Mouse (Mus musculus): ENCODE results near the gene Ctrb1. TPM values are rescaled to one million over a fixed set of nuclear protein-coding genes. Genes with fewer than 3 reads are reported as not detected.

The Ctrb1 gene
- polyA plus RNA-seq, 1 experiment, result 85.4 TPM

- H3K4me3 ChIP-seq, result no peak overlapping the region
- H3K4me2 ChIP-seq (ENCODE audit: low read depth), result peak overlapping the region; percentile 75
- peaks cover 27% of the 10 kb centered on the region for H3K36me3 ChIP-seq (ENCODE audit: control insufficient read depth, insufficient read depth)
- H3ac ChIP-seq (ENCODE audit: control insufficient read depth, insufficient read length), result peak overlapping the region; percentile 13
- no peak for TF ChIP-seq REST (IDR thresholded peaks at IDR 0.05; ENCODE audit: insufficient read depth, insufficient read length)
- peak in 2 of 3 experiments; percentile 32 to 84 for TF ChIP-seq MYOG (IDR thresholded peaks at IDR 0.05; ENCODE audit: control insufficient read depth in 1 of 3, insufficient read depth in 1 of 3, insufficient read length in 2 of 3, low read depth in 2 of 3)
- no peak for TF ChIP-seq SRF (IDR thresholded peaks at IDR 0.05; ENCODE audit: control insufficient read depth, insufficient read length, low read depth)
- no peak for TF ChIP-seq USF1 (IDR thresholded peaks at IDR 0.05; ENCODE audit: low read depth)
- peak; percentile 62 for TF ChIP-seq POLR2AphosphoS2 (IDR thresholded peaks at IDR 0.05; ENCODE audit: insufficient read length, low read depth)
- no peak for TF ChIP-seq TCF3 (IDR thresholded peaks at IDR 0.05; ENCODE audit: insufficient read length, low read depth)
- no peak for TF ChIP-seq MAX (IDR thresholded peaks at IDR 0.05; ENCODE audit: low read depth)
- no peak for TF ChIP-seq CEBPB (IDR thresholded peaks at IDR 0.05; ENCODE audit: insufficient read depth, poor library complexity, severe bottlenecking)
- TF ChIP-seq MYOD1 (IDR thresholded peaks at IDR 0.05; ENCODE audit: control insufficient read depth in 1 of 3, insufficient read length in 2 of 3, low read depth in 2 of 3), result peak; percentile 59 to 77 (median 77)
- TF ChIP-seq E2F4 (IDR thresholded peaks at IDR 0.05; ENCODE audit: insufficient read depth), result no peak
- peak; percentile 48 for TF ChIP-seq POLR2A (IDR thresholded peaks at IDR 0.05; ENCODE audit: insufficient read length, low read depth)
- TF ChIP-seq TCF12 (IDR thresholded peaks at IDR 0.05; ENCODE audit: insufficient read depth, poor library complexity, severe bottlenecking), result no peak
- H3K27me3 ChIP-seq (ENCODE audit: control insufficient read depth, insufficient read depth, insufficient read length), result no peaks in the 10 kb centered on the region
- peaks cover 56% of the 10 kb centered on the region for H3K79me2 ChIP-seq (ENCODE audit: control insufficient read depth, insufficient read depth)
Observed at GRCm38 (mm10) chr8:111716603-111717487, 26.0 kb upstream of the Ctrb1 start.

GRCm38 (mm10) chr8:111715514-111715913, 24.7 kb upstream of the Ctrb1 start:
- peaks cover 30% of the 10 kb centered on the region for H3K36me3 ChIP-seq (ENCODE audit: control insufficient read depth, insufficient read depth)
- H3K4me2 ChIP-seq (ENCODE audit: low read depth), result peak overlapping the region; percentile 40
- TF ChIP-seq POLR2A (IDR thresholded peaks at IDR 0.05; ENCODE audit: insufficient read length, low read depth) (peak; percentile 6), TCF12 (IDR thresholded peaks at IDR 0.05; ENCODE audit: insufficient read depth, poor library complexity, severe bottlenecking) (no peak), SRF (IDR thresholded peaks at IDR 0.05; ENCODE audit: control insufficient read depth, insufficient read length, low read depth) (no peak), TCF3 (IDR thresholded peaks at IDR 0.05; ENCODE audit: insufficient read length, low read depth) (no peak), POLR2AphosphoS2 (IDR thresholded peaks at IDR 0.05; ENCODE audit: insufficient read length, low read depth) (peak; percentile 53), MYOG (IDR thresholded peaks at IDR 0.05; ENCODE audit: control insufficient read depth in 1 of 3, insufficient read depth in 1 of 3, insufficient read length in 2 of 3, low read depth in 2 of 3) (no peak), E2F4 (IDR thresholded peaks at IDR 0.05; ENCODE audit: insufficient read depth) (no peak)
- peak overlapping the region; percentile 13 for H3ac ChIP-seq (ENCODE audit: control insufficient read depth, insufficient read length)
- H3K27me3 ChIP-seq (ENCODE audit: control insufficient read depth, insufficient read depth, insufficient read length), result no peaks in the 10 kb centered on the region
- no peak overlapping the region for H3K4me3 ChIP-seq
- H3K79me2 ChIP-seq (ENCODE audit: control insufficient read depth, insufficient read depth), result peaks cover 43% of the 10 kb centered on the region

- Histone ChIP-seq H3K4me3 (no peak overlapping the region), H3K27me3 (ENCODE audit: control insufficient read depth, insufficient read depth, insufficient read length) (no peaks in the 10 kb centered on the region), H3K79me2 (ENCODE audit: control insufficient read depth, insufficient read depth) (peaks cover 31% of the 10 kb centered on the region), H3K4me2 (ENCODE audit: low read depth) (no peak overlapping the region), H3ac (ENCODE audit: control insufficient read depth, insufficient read length) (no peak overlapping the region), H3K36me3 (ENCODE audit: control insufficient read depth, insufficient read depth) (peaks cover 36% of the 10 kb centered on the region)
- TF ChIP-seq POLR2AphosphoS2 (IDR thresholded peaks at IDR 0.05; ENCODE audit: insufficient read length, low read depth) (peak; percentile 19), SRF (IDR thresholded peaks at IDR 0.05; ENCODE audit: control insufficient read depth, insufficient read length, low read depth) (no peak), MYOD1 (IDR thresholded peaks at IDR 0.05; ENCODE audit: control insufficient read depth in 1 of 3, insufficient read length in 2 of 3, low read depth in 2 of 3) (peak in 2 of 3 experiments; percentile 34 to 51), MYOG (IDR thresholded peaks at IDR 0.05; ENCODE audit: control insufficient read depth in 1 of 3, insufficient read depth in 1 of 3, insufficient read length in 2 of 3, low read depth in 2 of 3) (peak in 1 of 3 experiments; percentile 22)
Observed at GRCm38 (mm10) chr8:111714295-111714694, 23.5 kb upstream of the Ctrb1 start.

- Histone ChIP-seq H3K79me2 (ENCODE audit: control insufficient read depth, insufficient read depth) (peaks cover 27% of the 10 kb centered on the region), H3K4me2 (ENCODE audit: low read depth) (no peak overlapping the region), H3K27me3 (ENCODE audit: control insufficient read depth, insufficient read depth, insufficient read length) (no peaks in the 10 kb centered on the region), H3K36me3 (ENCODE audit: control insufficient read depth, insufficient read depth) (peaks cover 41% of the 10 kb centered on the region), H3ac (ENCODE audit: control insufficient read depth, insufficient read length) (no peak overlapping the region), H3K4me3 (no peak overlapping the region)
- peak; percentile 30 for TF ChIP-seq POLR2A (IDR thresholded peaks at IDR 0.05; ENCODE audit: insufficient read length, low read depth)
- TF ChIP-seq POLR2AphosphoS2 (IDR thresholded peaks at IDR 0.05; ENCODE audit: insufficient read length, low read depth), result peak; percentile 54
- no peak for TF ChIP-seq TCF12 (IDR thresholded peaks at IDR 0.05; ENCODE audit: insufficient read depth, poor library complexity, severe bottlenecking)
- TF ChIP-seq REST (IDR thresholded peaks at IDR 0.05; ENCODE audit: insufficient read depth, insufficient read length), result no peak
- TF ChIP-seq E2F4 (IDR thresholded peaks at IDR 0.05; ENCODE audit: insufficient read depth), result no peak
Observed at GRCm38 (mm10) chr8:111713817-111714216, 23.0 kb upstream of the Ctrb1 start.

GRCm38 (mm10) chr8:111713291-111713690, 22.5 kb upstream of the Ctrb1 start:
- Histone ChIP-seq H3K27me3 (ENCODE audit: control insufficient read depth, insufficient read depth, insufficient read length) (no peaks in the 10 kb centered on the region), H3K4me3 (no peak overlapping the region), H3K36me3 (ENCODE audit: control insufficient read depth, insufficient read depth) (peaks cover 41% of the 10 kb centered on the region), H3ac (ENCODE audit: control insufficient read depth, insufficient read length) (no peak overlapping the region), H3K4me2 (ENCODE audit: low read depth) (no peak overlapping the region), H3K79me2 (ENCODE audit: control insufficient read depth, insufficient read depth) (peaks cover 22% of the 10 kb centered on the region)
- TF ChIP-seq CEBPB (IDR thresholded peaks at IDR 0.05; ENCODE audit: insufficient read depth, poor library complexity, severe bottlenecking) (no peak), MYOG (IDR thresholded peaks at IDR 0.05; ENCODE audit: control insufficient read depth in 1 of 3, insufficient read depth in 1 of 3, insufficient read length in 2 of 3, low read depth in 2 of 3) (no peak), TCF12 (IDR thresholded peaks at IDR 0.05; ENCODE audit: insufficient read depth, poor library complexity, severe bottlenecking) (no peak), E2F4 (IDR thresholded peaks at IDR 0.05; ENCODE audit: insufficient read depth) (no peak), TCF3 (IDR thresholded peaks at IDR 0.05; ENCODE audit: insufficient read length, low read depth) (no peak)
